Mouse (Mus musculus) heart, postnatal 25 days (tissue): ENCODE data around the gene Rag1. TPM values are rescaled to one million over a fixed set of nuclear protein-coding genes. Genes with fewer than 3 reads are reported as not detected.

Source experiments
- DNase-seq: peaks from one replicate; pipeline ENCODE4 v3.0.0; 2022; ENCODE audit warnings: low spot score
- intact Hi-C: fragments of 180-260 bp; cut with DNase I; formaldehyde crosslinking; loops from one replicate; pipeline ENCODE4 v1.15.1; 2025
- total RNA-seq, 2 experiments: library from RNA; stranded (reverse); gene quantifications; 2 replicates each; pipeline ENCODE4 v1.2.3; 2021

The Rag1 gene
- total RNA-seq, 2 experiments from 2014 or later, result not detected

GRCm38 (mm10) chr2:101594681-101595080 lies 54.6 kb downstream of the Rag1 start:
- no peak for DNase-seq
- intact Hi-C loops, result loop anchor here (5.0 kb wide), 1 partner anchor 58 kb away; no protein-coding TSS in a partner anchor

GRCm38 (mm10) chr2:101592886-101593285 lies 56.4 kb downstream of the Rag1 start:
- intact Hi-C loops, result no loop called here
- no peak for DNase-seq

- DNase-seq, result no peak
- intact Hi-C loops, result no loop called here
Observed at GRCm38 (mm10) chr2:101592023-101592841, 57.1 kb downstream of the Rag1 start.

DNA sequence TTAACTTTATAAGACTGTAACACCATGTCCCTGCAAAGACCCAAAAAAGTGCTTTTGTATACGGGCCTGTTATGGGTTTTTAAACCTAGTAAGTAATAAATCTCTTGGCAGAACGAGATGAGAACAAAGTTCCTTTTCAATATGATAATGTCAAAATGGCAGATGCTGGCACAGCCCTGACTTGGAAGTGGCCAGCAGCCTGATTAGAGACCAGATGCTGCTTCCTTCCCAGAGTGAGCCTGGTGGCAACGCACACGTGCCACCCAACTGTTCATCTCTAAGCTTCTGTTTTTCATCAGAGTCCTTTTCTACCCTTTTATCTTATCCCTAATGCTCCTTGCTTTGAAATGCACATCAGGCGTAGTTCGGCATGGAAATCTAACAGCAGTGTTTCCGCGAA lies 57.9 kb downstream of the Rag1 start:
- intact Hi-C loops, result no loop called here

More for the DNA sequence above, 57.9 kb downstream of the Rag1 start:
- no peak for DNase-seq

Other genes starting within 250 kb of the Rag1 start
- gene Rag2, start 24.8 kb downstream of the Rag1 start, total RNA-seq, result not detected
- gene B230118H07Rik, start within 50 bp of the Rag1 start, total RNA-seq, result 10 to 100 TPM; 80.0 to 90.7 TPM
- gene Traf6, start 28.9 kb upstream of the Rag1 start, total RNA-seq, result 1 to 10 TPM; 8.9 to 9.3 TPM
- gene Prr5l, start 233.5 kb upstream of the Rag1 start, total RNA-seq, result 1 to 10 TPM in 1 of 2 experiments, under 1 TPM in 1; 0.64 to 2.5 TPM
- gene Commd9, start 236.7 kb upstream of the Rag1 start, total RNA-seq, result 10 to 100 TPM; 26.9 to 29.3 TPM